Mouse (Mus musculus) left cerebral cortex, postnatal 4 days (tissue): ENCODE results near the gene Wipf2. TPM values are rescaled to one million over a fixed set of nuclear protein-coding genes. Genes with fewer than 3 reads are reported as not detected.

Source experiments
- DNase-seq: peaks from one replicate; pipeline ENCODE4 v3.0.0-alpha.2; 2022
- intact Hi-C: fragments of 180-260 bp; cut with DNase I; formaldehyde crosslinking; loops from one replicate; pipeline ENCODE4 v1.15.1; 2025
- total RNA-seq, 2 experiments: library from RNA; stranded (reverse); gene quantifications; 2 replicates each; pipeline ENCODE4 v1.2.3; 2021

Gene Wipf2
- total RNA-seq, 2 experiments from 2014 or later = 22.1 to 24.3 TPM

DNA sequence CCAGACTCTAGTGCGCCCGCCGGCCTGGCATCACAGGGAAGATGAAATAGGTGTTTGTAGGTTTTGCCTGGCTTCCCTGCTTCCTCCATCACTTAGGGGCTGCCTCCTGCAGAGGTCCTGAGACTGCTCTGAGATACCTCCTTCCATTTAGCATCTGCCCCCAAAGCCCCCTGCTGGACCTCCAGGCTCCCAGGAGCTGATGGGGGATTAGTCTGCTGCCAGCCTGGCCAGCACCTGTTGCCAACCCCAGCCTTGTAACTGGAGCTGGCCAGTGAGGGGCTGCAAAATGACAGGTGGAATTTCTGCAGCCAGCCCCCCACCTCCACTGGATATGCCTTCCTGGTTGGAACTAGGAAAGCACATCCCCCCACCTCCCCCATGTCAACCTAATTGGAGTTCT lies 77.3 kb downstream of the Wipf2 start:
- no peak for DNase-seq
- intact Hi-C loops = no loop called here

DNA sequence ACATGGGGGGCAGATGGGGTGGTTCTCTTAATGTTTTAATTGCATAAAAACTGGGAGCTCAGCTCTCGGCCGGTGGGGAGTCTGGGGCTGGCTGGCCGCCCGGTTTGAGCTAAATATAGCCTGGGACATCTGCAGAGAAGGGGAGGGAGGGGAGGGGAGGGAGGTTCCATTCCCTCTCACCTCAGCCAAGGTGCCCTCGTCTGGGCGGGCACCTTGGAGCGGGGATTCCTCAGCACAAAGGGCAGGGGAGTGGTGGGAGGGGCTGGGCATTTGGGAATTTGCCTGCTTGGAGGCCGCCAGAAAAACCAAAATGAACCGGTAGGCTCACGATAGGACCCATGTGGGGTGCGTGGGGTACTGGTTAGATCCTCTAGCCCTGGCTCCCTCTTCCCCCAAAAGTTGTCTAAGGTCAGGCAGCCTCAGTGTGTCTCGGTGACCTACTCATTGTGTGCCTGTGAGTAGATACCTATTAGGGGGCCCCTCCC lies 77.9 kb downstream of the Wipf2 start:
- intact Hi-C loops = no loop called here
- peak; percentile 81 for DNase-seq

DNA sequence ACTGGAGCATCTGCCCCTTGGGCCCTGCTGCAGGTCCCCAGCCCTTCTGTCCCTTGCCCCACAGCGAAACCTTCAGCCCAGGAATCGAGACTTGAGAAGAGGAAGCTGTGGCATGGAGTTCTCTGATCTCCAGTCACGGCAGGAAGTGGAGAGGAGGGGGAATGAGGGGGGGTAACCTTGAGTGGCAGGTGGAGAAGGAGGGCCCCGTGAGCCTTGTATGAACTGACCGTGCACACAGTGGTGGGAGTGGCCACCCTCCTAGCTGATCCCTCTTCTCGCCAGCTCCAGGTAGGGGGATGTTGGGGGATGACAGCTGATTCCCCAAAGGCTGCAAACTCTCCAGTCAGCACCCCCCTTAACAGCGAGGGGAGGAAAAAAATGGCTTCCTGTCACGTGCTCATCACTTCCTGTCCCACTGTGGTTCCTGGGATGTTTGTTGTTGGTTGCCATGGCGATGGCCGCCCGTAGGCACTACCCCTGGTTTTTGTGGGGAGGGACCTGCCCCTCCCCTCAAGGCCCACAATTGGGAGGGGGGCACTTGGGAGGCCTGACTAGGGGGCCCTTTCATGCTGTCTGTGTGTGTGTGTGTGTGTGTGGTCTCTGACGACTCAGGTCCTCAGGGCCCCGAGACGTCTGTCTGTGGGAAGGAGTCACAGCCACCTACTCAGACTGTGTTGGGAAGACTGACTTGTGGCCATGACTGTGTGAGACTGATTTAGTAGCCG lies 78.5 kb downstream of the Wipf2 start:
- intact Hi-C loops = no loop called here

DNA sequence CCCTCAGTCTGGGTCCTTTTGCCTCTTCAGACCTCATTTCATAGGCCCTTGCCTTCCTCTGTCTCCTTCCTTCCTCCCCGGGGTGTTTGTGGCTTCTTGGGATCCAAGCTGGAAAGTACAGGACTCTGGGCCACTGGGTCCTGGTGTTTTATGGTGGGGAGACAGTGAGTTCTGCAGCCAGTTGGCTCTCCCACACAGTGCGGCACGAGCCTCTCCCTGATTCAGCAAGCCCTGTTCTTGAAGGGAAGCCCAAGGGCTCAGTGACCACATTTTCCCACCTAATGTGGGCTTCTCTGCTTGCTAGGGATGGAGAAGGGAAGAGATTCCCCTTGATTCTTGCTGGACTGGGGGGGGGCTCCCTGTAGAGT lies 79.1 kb downstream of the Wipf2 start:
- DNase-seq = no peak
- intact Hi-C loops = no loop called here

More for the DNA sequence above, 78.5 kb downstream of the Wipf2 start:
- no peak for DNase-seq

DNA sequence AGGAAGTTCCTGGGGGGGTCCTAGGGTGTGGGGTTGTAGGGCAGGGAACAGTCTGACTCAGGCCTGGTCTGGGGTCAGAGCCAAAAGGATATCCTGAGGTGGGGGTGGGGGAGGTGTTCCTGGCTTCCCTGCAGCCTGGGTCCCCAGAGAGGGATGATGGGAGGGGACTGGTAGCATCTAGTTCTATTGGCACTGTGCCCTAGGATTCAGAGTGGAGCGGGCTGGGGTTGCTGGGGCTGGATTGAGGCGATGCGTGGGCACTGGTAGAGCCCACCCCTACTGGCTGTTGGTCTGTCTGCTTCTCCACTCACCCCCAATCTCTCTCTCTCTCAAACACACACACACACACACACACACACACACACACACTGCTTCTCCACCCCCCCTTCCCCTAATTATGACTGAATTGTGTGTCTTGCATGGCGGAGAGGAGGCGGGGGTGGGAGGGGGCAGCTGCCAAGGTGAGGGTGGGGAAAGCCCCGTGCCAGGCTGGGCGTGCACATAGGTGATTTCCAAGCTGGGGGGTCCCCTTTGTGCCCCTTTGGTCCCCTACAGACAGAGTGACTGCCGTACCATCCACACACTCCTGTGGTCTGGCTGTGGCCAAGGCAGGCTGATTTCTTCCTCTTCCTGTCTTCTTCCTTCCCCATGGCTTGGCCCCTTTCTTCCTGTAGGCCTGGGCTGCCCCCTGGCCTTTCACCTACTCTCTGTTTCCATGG lies 79.6 kb downstream of the Wipf2 start:
- intact Hi-C loops = no loop called here
- no peak for DNase-seq

DNA sequence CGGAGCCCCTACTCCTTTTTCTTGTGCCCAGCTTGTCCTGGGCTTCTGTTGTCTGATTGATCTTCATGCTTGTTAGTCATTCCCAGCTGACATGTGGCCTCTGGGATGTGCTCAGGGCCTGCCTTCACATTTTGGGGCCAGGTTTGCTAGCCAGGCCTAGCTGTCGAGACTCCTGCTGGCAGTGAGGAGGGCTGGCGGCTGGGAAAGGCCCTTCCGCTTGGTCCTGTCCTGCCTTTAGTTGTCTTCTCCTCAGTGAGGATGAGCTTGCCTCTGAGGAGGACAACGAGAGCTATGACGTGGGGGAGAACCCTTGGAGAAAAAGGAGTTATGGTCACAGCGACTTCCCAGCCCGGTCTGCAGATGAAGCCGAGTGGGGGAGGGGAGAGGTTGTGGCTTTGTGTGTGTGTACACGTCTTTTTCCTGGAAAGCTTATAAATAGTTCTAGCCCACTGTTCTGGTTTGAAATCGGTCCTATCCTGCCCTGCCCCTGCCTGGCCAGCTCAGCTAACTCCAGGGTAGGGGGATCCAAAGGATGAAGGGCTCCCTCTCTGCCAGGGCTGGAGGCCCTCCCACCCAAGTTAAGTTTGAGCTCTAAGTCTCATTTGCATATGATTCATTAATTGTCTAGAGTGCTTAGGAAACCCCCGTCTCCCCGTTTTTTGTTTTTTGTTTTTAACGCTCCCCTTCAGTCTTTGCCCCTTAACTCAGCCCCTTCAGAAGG lies 80.5 kb downstream of the Wipf2 start:
- intact Hi-C loops = no loop called here
- DNase-seq = no peak

DNA sequence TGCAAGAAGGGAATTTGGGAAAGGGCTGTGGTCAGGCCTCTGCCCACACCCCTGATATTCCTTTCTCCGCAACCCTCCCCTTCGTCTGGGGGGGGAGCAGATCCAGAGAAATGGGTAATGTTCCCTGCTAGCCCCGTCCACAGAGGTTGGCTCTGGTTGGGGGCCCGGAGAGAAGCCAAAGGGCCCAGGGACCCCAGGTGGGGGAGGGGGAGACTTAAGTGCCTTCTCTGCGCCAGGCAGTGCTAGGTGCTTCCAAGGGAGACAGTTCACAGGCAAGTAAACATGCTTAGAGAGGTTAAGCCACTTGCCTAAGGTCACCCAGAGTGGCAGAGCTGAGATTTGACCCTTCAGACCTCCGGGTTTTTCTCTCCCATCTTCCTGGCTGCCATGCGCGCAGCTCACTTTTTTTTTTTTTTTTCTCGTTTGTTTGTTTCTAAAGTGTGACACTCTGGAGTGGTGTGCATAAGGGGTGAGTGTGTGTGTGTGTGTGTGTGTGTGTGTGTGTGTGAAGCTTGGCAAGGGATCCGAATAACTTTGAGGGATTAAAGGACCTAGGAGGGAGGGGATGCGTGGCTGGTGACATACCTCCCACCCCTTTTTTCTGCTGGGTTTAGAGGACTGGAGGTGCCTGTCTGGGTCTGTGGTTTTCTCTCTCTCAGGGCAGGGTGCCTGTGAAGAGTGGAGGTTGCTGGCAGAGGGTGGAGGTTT lies 81.6 kb downstream of the Wipf2 start:
- intact Hi-C loops = no loop called here
- DNase-seq = no peak

DNA sequence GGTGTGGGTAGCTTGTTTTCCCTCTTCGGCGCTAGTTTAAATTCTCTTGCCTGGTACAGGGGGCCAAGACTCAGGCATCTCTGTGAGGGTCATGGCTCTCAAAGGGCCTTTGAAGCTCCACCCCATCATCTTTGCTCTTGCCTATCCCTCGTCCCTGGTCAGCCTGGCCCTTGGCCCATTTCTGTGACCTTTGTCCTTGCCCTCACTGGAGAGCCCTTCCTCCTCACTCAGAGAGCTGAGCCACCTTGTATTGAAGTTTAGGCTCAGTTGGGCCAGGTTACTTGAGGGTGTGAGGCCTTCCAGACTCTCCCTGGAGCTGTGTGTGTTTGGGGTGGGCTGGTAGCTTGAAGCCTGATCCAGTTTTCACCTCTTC lies 82.2 kb downstream of the Wipf2 start:
- no peak for DNase-seq
- intact Hi-C loops = no loop called here

DNA sequence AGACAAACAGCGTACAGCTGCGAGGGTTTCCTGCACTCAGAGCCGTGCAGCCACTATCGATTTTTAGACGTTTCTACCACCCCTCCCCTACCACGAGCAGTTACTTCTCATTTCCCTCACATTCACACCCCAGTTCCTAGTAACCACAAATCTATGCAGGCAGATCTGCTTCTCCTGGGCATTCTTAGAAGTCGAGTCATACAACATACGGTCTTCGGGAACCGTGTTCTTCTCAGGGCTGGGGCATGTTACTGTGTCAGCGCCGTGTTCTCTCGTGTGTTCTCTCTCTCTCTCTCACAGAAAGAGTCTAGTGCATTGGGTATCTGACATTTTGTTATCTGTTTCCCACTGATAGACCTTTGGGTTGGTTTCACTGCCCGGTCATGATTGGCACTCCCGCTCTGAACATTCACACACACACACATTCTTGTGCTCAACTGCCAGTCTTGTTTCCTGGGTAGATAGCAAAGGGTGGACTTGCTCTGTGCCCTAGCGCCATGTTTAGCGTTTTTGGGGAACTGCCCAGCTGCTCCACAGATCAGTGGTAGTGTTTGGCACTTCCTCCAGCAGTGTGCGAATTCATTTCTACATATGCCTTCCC lies 84.6 kb downstream of the Wipf2 start:
- no peak for DNase-seq
- intact Hi-C loops = no loop called here

DNA sequence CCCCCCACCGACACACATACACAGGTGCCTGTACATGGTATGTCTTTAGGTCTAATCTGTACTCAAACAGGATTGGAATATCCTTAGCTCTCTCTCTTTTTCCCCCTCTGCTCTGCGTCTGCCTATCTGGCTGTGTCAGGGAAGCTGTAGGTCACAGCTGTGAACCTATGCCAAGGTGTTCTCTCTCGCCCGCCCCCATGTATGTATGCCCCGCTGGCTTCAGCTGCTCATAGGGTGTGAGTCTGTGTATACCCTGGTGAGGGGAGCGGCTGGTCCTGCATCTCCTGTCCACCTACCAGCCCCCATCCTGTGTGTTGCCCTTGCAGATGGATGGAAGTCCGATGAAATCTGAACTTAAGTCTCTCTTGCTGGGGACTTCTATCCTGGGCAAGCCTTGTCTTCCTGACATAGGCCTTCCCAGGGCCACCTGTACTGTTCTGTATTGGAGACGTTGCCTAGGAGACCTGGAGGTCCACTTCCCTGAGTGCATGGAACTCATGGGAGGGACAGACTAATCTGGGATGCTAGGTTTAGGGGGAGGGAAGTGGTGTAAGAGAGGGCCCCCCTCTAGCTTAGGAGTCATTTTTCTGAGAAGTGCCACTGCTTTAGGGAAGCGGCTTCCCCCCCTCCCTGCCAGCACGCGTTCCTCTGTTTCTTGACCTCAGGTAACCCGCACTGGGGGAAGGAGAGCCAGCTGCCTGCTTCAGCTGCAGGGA lies 86.0 kb downstream of the Wipf2 start:
- DNase-seq = no peak
- intact Hi-C loops = no loop called here

DNA sequence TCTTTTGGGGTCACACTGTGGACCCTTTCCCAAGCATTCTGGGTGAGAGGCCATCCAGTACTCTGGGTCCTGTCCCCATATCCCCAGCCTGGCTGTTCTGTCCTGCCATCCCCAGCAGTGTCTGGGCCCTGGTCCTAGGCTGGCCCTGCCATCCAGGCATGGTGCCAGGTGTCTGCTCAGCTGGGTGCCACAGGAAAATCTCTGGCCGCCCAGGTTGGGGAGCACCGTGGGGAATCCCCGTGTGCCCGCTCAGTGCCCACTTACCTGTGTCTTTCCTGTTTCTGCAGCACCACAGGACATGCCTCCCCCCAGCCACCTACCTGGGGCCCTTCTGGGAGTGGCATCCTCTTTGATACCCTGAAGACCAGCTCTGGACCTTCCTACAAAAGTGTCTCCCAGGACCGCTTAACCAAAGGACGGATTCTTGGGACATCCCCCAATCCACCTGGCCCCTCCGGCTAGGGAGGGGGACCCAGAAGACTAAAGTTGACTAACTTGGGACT lies 86.6 kb downstream of the Wipf2 start:
- intact Hi-C loops = no loop called here
- peak; percentile 23 for DNase-seq

DNA sequence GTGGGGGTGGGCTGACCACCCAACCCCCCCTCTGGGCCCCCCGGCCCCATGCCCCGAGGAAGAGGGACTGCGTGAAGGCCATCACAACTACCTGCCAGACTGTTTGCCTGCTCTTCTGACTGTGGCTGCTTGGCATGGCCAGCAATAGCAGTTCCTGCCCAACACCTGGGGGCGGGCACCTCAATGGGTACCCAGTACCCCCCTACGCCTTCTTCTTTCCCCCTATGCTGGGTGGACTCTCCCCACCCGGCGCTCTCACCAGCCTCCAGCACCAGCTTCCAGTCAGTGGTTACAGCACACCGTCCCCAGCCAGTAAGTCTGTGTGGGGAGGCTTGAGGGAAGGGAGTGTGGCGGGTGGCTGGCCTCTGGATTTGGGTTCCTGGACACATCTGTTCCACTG lies 87.0 kb downstream of the Wipf2 start:
- peak; percentile 3 for DNase-seq
- intact Hi-C loops = no loop called here

DNA sequence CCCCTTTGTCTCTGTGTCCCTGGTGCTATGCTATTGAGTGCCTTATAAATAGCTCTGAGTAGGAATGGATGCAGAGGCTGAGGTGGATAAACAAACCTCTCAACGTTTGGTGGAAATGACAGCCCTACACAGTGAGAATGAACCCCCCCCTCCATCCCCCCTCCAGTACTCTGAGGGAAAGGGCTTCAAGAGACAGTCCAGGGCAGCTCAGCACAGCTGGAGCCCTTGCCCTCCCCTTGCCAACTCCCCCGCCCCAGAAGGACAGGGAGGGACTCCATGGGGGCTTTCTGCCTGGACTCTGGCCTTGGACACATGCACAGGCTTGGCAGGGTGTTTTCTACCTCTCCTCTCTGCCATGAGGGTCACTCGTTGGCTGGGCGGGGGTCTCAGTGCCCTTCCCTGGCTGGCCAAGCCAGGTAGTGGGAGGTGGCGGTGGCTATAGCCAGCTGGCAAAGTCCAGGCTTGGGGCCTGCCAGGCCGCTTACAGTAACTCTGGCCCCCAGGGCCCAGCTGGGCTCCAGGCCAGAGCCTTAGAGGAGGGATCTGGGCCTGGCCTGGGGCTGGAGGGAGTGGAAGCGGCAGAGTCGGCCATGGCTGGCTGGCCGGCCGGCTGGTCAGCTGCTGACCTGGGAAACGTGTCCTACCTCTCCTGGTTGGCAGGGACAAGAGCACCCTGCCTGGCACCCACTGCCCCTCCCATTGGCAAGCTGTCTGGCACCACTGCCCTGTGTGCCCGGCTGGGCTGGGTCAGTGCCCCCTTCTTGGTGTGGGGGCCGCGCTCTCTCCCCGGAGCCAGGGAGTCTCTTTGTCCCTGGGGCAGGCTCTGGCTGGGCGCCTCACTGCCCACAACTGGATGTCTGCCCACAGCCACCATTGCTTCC lies 87.8 kb downstream of the Wipf2 start:
- DNase-seq = peak; percentile 96
- intact Hi-C loops = no loop called here

DNA sequence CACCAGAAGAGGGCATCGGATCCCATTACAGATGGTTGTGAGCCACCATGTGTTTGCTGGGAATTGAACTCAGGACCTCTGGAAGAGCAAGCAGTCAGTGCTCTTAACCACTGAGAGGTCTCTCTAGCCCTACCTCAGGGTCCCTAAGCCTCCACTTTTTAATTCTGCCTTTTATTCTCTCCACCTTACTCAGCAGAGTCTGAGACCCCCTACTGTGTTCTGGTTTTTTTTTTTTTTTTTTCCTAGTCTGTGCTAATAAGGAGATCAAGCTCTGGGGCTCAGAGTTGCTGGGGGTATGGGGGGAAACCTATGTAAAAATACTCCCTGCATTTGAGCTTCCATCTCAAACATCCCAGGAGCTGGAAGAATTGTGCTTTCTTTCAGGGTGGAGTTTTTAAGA lies 88.7 kb downstream of the Wipf2 start:
- intact Hi-C loops = no loop called here
- DNase-seq = no peak

DNA sequence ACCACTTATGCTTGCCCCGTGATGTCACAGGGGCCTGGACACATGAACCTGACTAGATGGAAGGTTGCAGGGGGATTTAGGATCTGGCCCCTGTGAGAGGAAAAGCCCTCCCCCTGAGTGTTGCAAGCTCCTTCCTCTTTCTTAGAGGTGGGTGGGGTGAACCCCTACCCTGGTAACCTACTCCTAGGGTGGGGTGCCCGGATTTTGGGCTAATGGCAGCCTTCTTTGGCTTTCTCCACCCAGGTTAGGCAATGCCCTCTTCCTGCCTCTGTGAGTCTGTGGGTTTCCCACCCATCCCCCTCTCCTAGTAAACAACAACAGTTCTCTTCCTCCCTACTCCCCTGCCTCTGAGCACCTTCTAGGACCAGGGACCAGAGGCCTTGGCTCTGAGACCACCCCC lies 89.3 kb downstream of the Wipf2 start:
- intact Hi-C loops = no loop called here
- DNase-seq = no peak

DNA sequence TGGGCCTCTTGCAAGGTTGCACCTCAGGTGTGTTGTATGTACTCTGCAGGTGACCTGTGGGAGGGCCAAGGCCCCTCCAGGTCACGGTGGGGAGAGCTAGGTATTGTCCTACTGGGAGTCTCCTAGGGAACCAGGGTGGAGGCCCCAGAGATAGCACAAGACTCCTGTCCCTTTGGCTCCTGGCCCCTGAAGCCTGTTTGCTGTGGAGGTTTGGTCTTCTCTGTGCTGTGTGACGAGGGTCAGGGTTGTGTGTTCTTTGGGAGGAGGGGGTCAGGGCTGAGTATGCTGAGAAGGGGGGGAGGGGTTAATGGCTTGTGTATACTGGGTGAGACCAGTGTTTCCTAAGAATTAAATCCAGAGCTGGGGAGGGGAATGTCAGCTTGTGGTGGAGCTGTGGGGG lies 89.9 kb downstream of the Wipf2 start:
- DNase-seq = no peak
- intact Hi-C loops = no loop called here

DNA sequence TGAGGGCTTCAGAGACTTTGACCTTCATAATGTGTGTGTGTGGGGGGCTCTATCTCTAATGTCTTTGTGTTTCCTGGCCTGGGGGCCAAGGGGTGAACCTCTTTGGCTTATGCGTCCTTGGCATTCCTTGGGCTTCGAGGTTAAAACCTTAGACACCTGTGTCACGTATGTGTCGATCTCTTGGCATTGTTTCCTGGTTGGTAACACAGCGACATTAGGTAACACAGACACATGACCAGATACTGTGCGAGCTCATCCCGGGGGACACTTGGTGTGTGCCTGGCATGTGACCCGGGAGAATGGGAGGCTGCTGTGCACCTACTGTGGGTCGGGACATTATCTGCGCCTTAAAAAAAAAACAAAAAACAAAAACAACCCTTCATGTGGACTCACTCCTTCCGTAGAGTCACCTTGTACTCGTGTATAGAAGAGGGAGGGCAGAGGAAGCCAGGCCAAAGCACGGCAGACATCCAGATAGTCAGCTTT lies 90.4 kb downstream of the Wipf2 start:
- intact Hi-C loops = no loop called here
- DNase-seq = no peak

DNA sequence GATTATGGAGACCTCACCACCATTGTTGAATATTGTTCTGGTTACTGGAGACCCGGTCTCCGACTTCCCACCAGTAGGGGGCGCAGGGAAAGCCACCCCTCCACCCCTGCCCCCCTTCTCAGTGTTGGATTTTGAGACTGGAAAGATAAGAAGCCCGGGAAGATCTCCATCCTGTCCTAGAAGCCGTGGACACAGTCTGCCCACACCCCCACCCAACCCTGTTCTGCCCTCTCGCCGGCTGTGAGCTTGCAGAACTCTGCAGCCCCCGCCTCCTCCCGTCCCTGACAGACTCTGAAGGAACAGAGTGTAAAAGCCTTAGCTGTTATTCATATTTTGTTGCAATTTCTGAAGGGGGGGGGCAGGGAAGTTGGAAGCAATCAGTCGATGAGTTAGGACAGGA lies 90.9 kb downstream of the Wipf2 start:
- intact Hi-C loops = no loop called here
- peak; percentile 79 for DNase-seq
